Mouse (Mus musculus) heart, postnatal 0 days (tissue): Measurements from ENCODE around the gene Dnaaf1.

Experiments used
- CTCF ChIP-seq: IDR thresholded peaks from 2 replicates; pipeline ENCODE4 v1.5.1; 2016; ENCODE audit warnings: antibody characterized with exemption, control low read depth, low read depth
- EP300 ChIP-seq: IDR thresholded peaks from 2 replicates; pipeline ENCODE4 v1.6.1; 2016; ENCODE audit warnings: antibody characterized with exemption, low read depth

GRCm38 (mm10) chr8:119632909-119633308 lies 57.9 kb downstream of the Dnaaf1 start:
- TF ChIP-seq CTCF (no peak), EP300 (no peak)
